Mouse (Mus musculus) kidney, postnatal 4 days (tissue): ENCODE measurements at regions not wholly inside any gene's neighbourhood (a gene's known extent, or its start where the extent isn't known, plus 50 kb on each side); places are given as distances from the start of the nearest gene placed in this dataset.

ENCODE experiments used
- DNase-seq, 2 experiments: peaks; one replicate each; pipeline ENCODE4 v3.0.0; 2021; ENCODE audit warnings: mixed read lengths in 2 of 2

DNA sequence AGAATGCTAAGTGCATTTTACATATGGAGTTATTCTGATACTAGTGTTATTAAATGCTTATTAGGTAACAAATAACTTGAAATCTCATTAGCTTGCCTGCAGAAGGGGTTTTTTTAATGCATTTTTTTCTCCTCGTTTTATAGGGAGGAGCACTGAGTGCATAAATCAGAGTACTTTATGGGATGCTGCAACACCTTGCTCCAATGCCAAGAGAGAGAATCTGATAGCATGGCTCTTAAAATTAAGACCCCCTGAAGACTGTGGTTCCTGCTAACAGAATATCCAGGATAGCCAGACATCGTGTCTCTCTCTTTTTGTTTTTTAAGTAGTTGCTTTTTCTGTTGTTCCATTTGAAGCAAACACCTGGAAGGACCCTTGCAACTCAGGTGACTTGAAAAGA is 100.8 kb upstream of the Rnaseh2b start:
- no peak for DNase-seq

DNA sequence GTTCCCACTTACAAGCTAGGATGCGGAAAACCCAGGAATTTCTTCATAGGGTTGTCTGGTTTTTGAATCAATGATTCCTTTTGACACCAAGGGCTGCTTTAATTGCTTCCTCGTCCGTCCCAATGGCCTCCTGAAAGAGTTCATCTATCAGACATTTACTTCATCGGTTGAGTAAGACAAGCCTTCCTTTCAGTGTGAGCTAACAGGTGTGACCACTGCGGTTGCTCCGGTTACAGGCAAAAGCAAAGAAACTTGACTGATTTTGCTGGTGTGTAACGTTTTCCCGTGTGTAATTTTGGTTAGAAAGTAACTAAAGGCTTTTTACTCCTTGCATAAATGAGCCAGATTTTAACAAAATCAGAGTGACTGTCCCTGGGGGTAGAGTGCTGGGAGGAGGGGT is 99.6 kb upstream of the Rnaseh2b start:
- DNase-seq: no peak

DNA sequence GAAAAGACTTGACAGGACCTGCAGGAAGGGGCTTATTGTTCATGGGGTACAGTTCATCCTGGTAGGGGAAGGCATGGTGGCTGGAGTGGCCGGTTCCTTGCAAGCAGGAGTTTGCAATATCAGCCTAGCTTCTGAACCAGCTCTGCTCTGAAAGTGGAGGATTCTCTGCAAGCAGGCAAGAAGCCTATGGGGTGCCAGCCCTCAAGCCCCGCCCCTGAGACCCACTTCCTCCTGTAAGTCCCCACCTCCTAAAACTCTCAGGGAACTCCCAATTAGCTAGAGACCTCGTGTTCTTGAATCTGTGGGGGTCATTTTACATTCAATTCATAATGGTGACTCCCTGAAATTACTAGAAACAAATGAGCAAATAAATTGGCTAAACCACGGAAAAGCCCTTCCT is 99.0 kb upstream of the Rnaseh2b start:
- no peak for DNase-seq

DNA sequence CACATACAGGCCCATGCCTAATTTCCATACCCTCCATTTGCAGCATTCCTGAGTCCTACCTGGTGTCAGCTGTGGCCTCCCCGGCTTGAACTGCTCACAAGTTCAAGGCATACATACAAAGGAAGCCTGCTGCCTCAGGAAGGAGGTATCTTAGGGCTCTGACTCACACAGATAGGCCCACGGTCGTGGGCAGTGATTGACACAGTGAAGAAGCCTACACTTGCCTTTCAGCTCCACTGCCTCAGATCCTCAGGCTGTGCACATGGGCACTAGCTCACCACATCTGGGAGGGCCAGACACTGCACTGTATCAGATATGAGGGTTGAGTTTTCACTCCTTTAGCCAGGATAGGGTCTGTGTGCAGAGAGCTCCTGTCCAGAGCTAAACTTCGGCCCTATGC is 95.6 kb upstream of the Rnaseh2b start:
- no peak for DNase-seq

DNA sequence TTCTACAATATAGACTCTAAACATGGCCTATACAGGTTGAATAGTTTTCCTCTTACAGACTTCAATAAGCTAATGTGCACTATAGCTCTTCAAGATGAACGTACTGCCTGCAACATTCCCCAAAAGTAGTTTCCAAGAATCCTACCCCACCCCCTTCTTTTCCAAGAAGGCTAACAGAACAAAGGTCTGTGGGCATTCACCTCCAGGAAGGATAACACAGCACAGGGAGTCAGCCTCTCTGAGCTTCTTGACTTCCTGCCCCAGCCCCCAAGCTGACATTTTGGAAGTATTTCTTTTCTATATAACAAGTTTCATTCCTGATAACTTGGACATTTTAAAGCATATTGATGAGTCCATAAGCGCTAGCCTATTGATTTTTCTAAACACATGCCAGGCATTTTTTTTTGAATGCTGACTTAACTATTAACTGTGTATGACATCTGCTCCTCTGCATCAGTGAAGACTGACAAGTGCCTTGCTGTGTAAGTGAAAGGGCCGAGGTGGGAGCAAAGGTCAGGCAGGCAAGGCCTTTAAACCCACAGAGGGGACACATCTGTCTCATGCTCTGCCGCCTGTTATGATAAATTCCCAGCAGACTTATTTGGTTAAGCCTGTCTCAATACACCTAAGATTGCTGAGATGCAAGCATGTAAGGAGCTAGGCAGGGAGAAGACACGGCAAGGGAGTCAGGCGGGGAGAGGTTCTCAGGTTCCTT is 93.8 kb upstream of the Rnaseh2b start:
- DNase-seq: no peak

DNA sequence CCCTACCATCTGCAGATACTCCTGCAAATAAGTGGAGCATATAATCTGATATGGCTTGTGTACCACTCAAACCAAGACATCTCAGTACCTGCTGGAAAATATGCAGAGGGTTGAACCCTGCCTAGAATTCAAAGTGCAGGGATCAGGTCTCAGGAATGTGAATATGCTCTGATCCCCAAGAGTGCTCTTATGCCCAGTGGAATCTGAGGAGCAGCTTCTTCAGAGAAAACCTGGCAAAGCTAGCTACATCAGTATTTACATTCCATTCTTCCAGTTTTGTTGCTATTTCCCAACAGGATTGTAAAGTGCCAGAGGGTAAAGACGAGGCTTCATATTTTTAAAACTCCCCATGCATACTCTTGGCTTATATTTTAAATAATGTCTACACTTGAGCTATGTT is 77.3 kb upstream of the Rnaseh2b start:
- no peak for DNase-seq

DNA sequence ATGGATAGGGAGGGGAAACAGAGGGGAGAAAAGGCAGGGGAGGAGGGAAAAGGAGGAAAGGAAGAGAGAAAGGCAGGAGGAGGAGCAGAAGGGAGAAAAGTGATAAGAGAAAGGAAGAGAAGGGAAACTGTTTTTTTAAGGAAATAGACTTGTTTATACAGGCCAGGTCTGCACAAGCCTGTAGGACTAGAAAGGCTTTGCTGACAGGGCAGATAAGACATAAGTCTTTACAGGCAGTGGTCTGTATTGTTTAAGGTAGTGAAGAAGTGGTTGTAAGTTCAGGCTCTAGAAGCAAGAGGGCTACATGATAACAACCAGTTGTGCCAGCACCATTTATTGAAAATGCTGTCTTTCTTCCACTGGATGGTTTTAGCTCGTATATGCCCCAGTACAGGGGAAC is 75.4 kb upstream of the Rnaseh2b start:
- no peak for DNase-seq

DNA sequence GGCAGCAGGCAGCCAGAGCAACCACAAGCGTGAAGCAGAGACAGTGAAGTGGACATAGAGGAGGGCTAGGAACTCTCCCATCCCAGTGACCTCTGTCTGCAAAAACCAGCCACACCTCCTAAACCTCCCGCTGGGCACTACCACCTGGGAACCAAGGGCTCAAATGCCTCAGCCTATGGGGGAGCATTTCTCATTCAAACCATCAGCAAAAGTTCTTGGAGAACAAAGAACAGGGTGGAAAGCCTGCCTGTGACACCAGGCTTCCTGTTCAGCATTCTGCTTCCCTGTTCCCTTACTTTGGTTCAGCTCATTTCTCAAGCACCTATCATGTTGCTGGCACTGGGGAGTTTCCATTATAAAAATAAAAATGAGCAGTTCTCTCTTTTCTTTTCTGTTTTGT is 74.4 kb upstream of the Rnaseh2b start:
- DNase-seq: no peak

DNA sequence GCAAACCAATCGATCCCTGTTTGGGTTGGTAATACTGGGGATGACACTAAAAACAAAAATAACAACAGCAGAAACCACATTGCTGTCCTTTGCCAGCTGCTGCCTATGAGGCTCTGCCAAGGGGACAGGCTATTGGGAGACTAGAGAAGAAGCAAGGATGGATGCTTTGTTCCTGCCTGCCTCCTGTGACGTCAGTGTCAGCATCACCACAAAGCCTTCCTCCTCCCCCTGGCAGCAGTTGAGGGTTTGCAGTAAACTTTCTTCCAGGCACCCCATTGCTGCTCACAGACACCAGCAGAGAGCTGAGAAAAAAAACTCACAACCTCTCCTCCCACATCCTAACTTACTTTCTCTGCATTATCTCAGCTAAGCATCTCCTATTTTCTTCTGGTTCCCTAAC is 73.7 kb upstream of the Rnaseh2b start:
- DNase-seq: no peak

DNA sequence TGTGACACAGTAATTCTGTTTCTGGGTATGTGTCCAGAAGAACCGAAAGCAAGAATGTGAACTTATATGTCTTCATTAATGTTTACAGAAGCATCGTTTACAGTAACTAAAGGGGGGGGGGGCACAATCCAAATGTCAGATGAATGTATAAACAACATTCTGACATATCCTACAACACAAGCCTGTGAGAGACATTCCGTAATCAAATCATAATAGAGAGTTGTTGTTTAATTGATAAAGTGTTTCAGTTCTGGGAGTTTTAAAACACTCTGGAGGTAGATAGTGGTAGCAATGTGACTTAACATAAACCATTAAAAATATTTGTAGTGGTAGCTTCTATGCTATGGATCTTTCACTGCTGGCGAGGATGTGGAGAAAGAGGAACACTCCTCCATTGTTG is 71.6 kb upstream of the Rnaseh2b start:
- DNase-seq: no peak
